Mouse (Mus musculus) central nervous system, embryonic 14 days (tissue): ENCODE measurements around the gene Hdac9. TPM values are rescaled to one million over a fixed set of nuclear protein-coding genes. Genes with fewer than 3 reads are reported as not detected.

Source experiments
- polyA plus RNA-seq: library from polyadenylated mRNA; depleted of rRNA; stranded (reverse); fragments of >200 nt; gene quantifications from 2 replicates; pipeline ENCODE4 v1.2.3, GENCODE M21; 2012; rRNA removed

Gene Hdac9
- 9.3 and 10.4 TPM in 2 replicates for polyA plus RNA-seq

DNA sequence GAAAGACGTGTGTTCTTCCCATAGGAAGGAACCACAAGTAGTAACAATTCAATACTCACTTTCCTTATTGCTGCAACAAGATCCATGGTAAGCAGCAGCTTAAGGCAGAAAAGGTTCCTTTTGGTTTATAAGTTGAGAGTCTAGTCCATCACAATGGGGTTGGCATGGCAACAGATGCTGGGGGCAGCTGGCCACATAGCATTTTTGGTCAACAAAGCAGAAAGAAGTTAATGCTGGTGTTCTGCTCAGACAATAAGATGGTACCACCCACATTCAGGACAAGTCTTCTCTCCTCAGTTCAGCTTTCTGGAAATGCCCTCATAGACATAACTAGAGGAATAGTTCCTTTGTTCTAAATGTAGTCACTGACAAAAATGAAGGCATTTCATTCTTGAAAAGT is at the start of gene Hdac9:
Gene Hdac9 (minus strand): TSS at position 101 of the 400 bp plus-strand sequence.

Other genes starting within 250 kb of the Hdac9 start
- not detected in 2 replicates for gene Prps1l1, start 67.7 kb upstream of the Hdac9 start, polyA plus RNA-seq
- gene Snx13, start 130.1 kb upstream of the Hdac9 start, polyA plus RNA-seq = 11.8 and 11.9 TPM in 2 replicates